Mouse (Mus musculus) cerebellum, adult 2 months (tissue): ENCODE results near the gene Lamtor1.

Experiments used
- CTCF ChIP-seq: fragments of 200-500 bp; IDR thresholded peaks from 2 replicates; pipeline ENCODE4 v1.5.1; 2011; ENCODE audit warnings: low read depth, mild to moderate bottlenecking, control low read depth, low read length, moderate library complexity, borderline replicate concordance; ENCODE audit not compliant: insufficient read depth
- POLR2A ChIP-seq: fragments of 200-500 bp; IDR thresholded peaks from 2 replicates; pipeline ENCODE4 v1.6.1; 2011; ENCODE audit warnings: low read length, control low read depth, borderline replicate concordance; ENCODE audit not compliant: insufficient read depth

- TF ChIP-seq POLR2A (no peak), CTCF (no peak)
Measured at GRCm38 (mm10) chr7:101938348-101938747, 32.6 kb downstream of the Lamtor1 start.
